Mouse (Mus musculus): Measurements from ENCODE around the gene Rab43.

GRCm38 (mm10) chr6:87850900-87851614 lies 39.1 kb upstream of the Rab43 start, which contains the start of gene Cnbp:
- 0 out of 2 replicates have a peak, but pooled peaks have one; percentile 25 for TF ChIP-seq CTCF (IDR thresholded peaks at IDR 0.05; ENCODE audit: low read depth, low read length)
- peak; percentile 46; the same call in 1 of the 2 replicates for TF ChIP-seq POLR2A (IDR thresholded peaks at IDR 0.05; ENCODE audit: borderline replicate concordance, low read depth, low read length)

Data from bone marrow macrophage, adult 2 months (primary cell).